In the genomic region with DNA sequence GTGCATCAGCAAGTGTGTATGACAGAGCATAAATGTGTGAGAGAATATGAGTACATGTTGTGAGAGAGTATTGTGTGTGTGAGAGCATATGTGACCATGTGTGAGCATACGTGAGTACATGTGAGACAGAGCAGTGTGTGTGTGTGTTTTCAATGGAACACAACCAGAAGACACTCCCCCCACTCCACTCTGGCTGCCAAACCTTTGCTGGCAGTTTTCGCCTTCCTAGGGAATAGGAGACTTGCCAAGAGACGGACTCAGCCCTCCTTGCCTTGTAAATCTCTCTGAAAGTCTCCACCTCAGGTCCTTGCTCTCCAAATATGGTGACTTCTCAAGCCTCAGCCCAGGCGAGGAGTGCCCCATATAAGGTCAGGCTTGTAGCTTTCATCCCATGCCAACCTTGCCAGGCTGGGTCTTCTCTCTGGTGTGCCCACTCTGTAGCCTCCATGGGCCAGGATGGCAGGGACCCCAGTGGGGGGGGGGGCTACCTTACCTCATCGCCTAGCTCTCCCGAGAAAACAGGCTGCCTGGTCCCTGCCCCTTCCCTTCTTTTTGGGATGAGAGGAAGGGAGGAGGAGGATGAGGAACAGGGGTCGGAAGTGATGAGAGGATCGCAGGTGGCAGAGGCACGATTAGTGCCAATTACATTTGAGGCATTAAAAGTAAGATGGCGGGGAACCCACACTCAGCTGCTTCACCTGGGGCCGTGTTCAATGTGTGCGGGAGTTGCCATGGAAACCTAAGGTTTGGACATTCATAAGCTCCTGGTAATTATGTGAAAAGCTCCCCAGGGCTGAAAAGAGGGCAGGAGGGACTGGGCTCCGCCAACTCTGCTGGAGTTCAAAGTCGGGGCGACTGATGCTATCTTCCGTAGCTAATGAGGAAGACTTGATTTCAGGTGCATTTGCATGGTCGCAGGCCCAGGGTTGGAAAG, we compare ENCODE assay signal across 18 mouse cellular contexts. TPM values are rescaled to one million over a fixed set of nuclear protein-coding genes. Genes with fewer than 3 reads are reported as not detected.
DNase-seq lines count a peak whose midpoint lies in the region; ATAC-seq lines count a peak whose summit lies in the region.
"Had no signal": no experiment of that assay in that cellular context is flagged by ENCODE, and none has a peak within 500 bp of the region (broad histone marks: within the 10 kb centered on the region; RNA-seq: fewer than 3 reads in every experiment).

No protein-coding gene starts in this region.

- no peaks in the 10 kb centered on the region for H3K9me3 ChIP-seq in forebrain, embryonic 16.5 days (ENCODE audit: control insufficient read depth, low read length)
- H3K9me3 ChIP-seq in forebrain, embryonic 12.5 days: no peaks in the 10 kb centered on the region
- H3K9me3 ChIP-seq in kidney, embryonic 16.5 days (ENCODE audit: low read length): no peaks in the 10 kb centered on the region
- H3K9me3 ChIP-seq in limb, embryonic 15.5 days: no peaks in the 10 kb centered on the region
- H3K9me3 ChIP-seq: embryonic facial prominence, embryonic 10.5 days; liver, embryonic 13.5 days had no signal

- H3K4me2 ChIP-seq in forebrain, embryonic 16.5 days (ENCODE audit: low read length): no peak overlapping the region
- no peak overlapping the region; the same call in 1 of the 2 replicates for H3K4me2 ChIP-seq in forebrain, embryonic 12.5 days
- H3K4me2 ChIP-seq in kidney, embryonic 16.5 days (replicated peaks; ENCODE audit: low read depth, low read length): no peak overlapping the region
- H3K4me2 ChIP-seq in limb, embryonic 15.5 days: no peak overlapping the region
- H3K4me2 ChIP-seq: liver, embryonic 13.5 days had no signal

- DNase-seq in kidney, postnatal 14 days: no peak
- peak; percentile 22 for DNase-seq in MN1 (ENCODE audit: low spot score)
- no peak for DNase-seq in frontal cortex, postnatal 25 days (ENCODE audit: low spot score in 2 of 2)
- DNase-seq in ovary, postnatal 10 days (ENCODE audit: low spot score): no peak
- DNase-seq: adrenal gland, postnatal 10 days; cerebellum, adult 9-11 months; gastrocnemius, adult 2 months; kidney, adult 8-10 months; layer of hippocampus, adult 9-11 months; liver, embryonic 13.5 days; lung, postnatal 36 days; right cerebral cortex, postnatal 14 days; thymus, postnatal 25 days had no signal

- no peak overlapping the region for H3K4me3 ChIP-seq in forebrain, embryonic 16.5 days (replicated peaks; ENCODE audit: low read length)
- no peak overlapping the region for H3K4me3 ChIP-seq in forebrain, embryonic 12.5 days (replicated peaks)
- H3K4me3 ChIP-seq in kidney, embryonic 16.5 days (ENCODE audit: low read length): no peak overlapping the region
- no peak overlapping the region for H3K4me3 ChIP-seq in limb, embryonic 15.5 days
- H3K4me3 ChIP-seq: embryonic facial prominence, embryonic 10.5 days; gastrocnemius, adult 2 months; liver, embryonic 13.5 days had no signal

- H3K4me1 ChIP-seq in forebrain, embryonic 16.5 days (replicated peaks; ENCODE audit: control insufficient read depth, insufficient read depth, low read length): peaks cover 13% of the 10 kb centered on the region
- H3K4me1 ChIP-seq in forebrain, embryonic 12.5 days: peaks cover 28% of the 10 kb centered on the region
- no peaks in the 10 kb centered on the region for H3K4me1 ChIP-seq in kidney, embryonic 16.5 days (ENCODE audit: insufficient read depth, low read length)
- H3K4me1 ChIP-seq in limb, embryonic 15.5 days: peaks cover 27% of the 10 kb centered on the region
- H3K4me1 ChIP-seq: liver, embryonic 13.5 days had no signal

- no peaks in the 10 kb centered on the region for H3K36me3 ChIP-seq in forebrain, embryonic 16.5 days (ENCODE audit: control insufficient read depth, insufficient read depth)
- H3K36me3 ChIP-seq in forebrain, embryonic 12.5 days (replicated peaks): no peaks in the 10 kb centered on the region
- H3K36me3 ChIP-seq in kidney, embryonic 16.5 days (ENCODE audit: insufficient read depth, low read length): no peaks in the 10 kb centered on the region
- H3K36me3 ChIP-seq in limb, embryonic 15.5 days: no peaks in the 10 kb centered on the region
- H3K36me3 ChIP-seq: embryonic facial prominence, embryonic 10.5 days; liver, embryonic 13.5 days had no signal

- ATAC-seq in forebrain, embryonic 16.5 days: 0 out of 2 replicates have a peak, but pooled peaks have one; percentile 23
- ATAC-seq in forebrain, embryonic 12.5 days (ENCODE audit: low FRiP score): no peak
- 0 out of 2 replicates have a peak, but pooled peaks have one; percentile 27 for ATAC-seq in kidney, embryonic 16.5 days (ENCODE audit: low FRiP score, low TSS enrichment)
- ATAC-seq in limb, embryonic 15.5 days (ENCODE audit: insufficient number of reproducible peaks, low FRiP score, low TSS enrichment, low read depth): 0 out of 2 replicates have a peak, but pooled peaks have one; percentile 35

- H3K27ac ChIP-seq in forebrain, embryonic 16.5 days (ENCODE audit: low read length): no peak overlapping the region
- H3K27ac ChIP-seq in forebrain, embryonic 12.5 days: no peak overlapping the region
- no peak overlapping the region for H3K27ac ChIP-seq in kidney, embryonic 16.5 days (ENCODE audit: low read length)
- no peak overlapping the region for H3K27ac ChIP-seq in limb, embryonic 15.5 days
- H3K27ac ChIP-seq: embryonic facial prominence, embryonic 10.5 days; gastrocnemius, adult 2 months; liver, embryonic 13.5 days had no signal

- no peaks in the 10 kb centered on the region for H3K27me3 ChIP-seq in forebrain, embryonic 16.5 days (replicated peaks; ENCODE audit: control insufficient read depth, insufficient read depth, low read length)
- H3K27me3 ChIP-seq in forebrain, embryonic 12.5 days: peaks cover 46% of the 10 kb centered on the region
- H3K27me3 ChIP-seq in kidney, embryonic 16.5 days (ENCODE audit: insufficient read depth, low read length): no peaks in the 10 kb centered on the region
- no peaks in the 10 kb centered on the region for H3K27me3 ChIP-seq in limb, embryonic 15.5 days
- H3K27me3 ChIP-seq: liver, embryonic 13.5 days had no signal

- WGBS in forebrain, embryonic 16.5 days: 45% methylated on average over 17 of the region's 17 CpGs
- WGBS in forebrain, embryonic 12.5 days: 72% methylated on average over 17 of the region's 17 CpGs
- WGBS in kidney, embryonic 16.5 days: 71% methylated on average over 17 of the region's 17 CpGs
- 55% methylated on average over 17 of the region's 17 CpGs for WGBS in limb, embryonic 15.5 days

- H3K9ac ChIP-seq in forebrain, embryonic 16.5 days (replicated peaks; ENCODE audit: low read depth, low read length): no peak overlapping the region
- no peak overlapping the region for H3K9ac ChIP-seq in forebrain, embryonic 12.5 days
- no peak overlapping the region for H3K9ac ChIP-seq in kidney, embryonic 16.5 days (replicated peaks; ENCODE audit: low read length)
- no peak overlapping the region for H3K9ac ChIP-seq in limb, embryonic 15.5 days
- H3K9ac ChIP-seq: liver, embryonic 13.5 days had no signal

RNA-seq across cellular contexts. Expression of a gene that starts 19.3 kb away (rescaled TPM):
- polyA plus RNA-seq in forebrain, embryonic 16.5 days (2015; fragmentation: Nextera tagmentation; extraction: Ambion mirVana): 0.78 and 0.92 TPM in 2 replicates
- 0.62 and 1.2 TPM in 2 replicates for polyA plus RNA-seq in forebrain, embryonic 12.5 days (2016; fragmentation: Nextera tagmentation; extraction: Ambion mirVana)
- polyA plus RNA-seq in kidney, embryonic 16.5 days (2015; fragmentation: Nextera tagmentation; extraction: Ambion mirVana): 0.55 and 0.81 TPM in 2 replicates
- 1.4 and 1.5 TPM in 2 replicates for polyA plus RNA-seq in limb, embryonic 15.5 days (2015; fragmentation: Nextera tagmentation; extraction: Ambion mirVana)
